Mouse (Mus musculus): ENCODE measurements around the gene Uqcr10. TPM values are rescaled to one million over a fixed set of nuclear protein-coding genes. Genes with fewer than 3 reads are reported as not detected.

Uqcr10 gene
- polyA plus RNA-seq, 1 experiment: 850 TPM

GRCm38 (mm10) chr11:4675693-4676092 lies 28.4 kb downstream of the Uqcr10 start:
- Histone ChIP-seq H3K4me1 (replicated peaks; ENCODE audit: control insufficient read depth, insufficient read depth, low read length) (no peaks in the 10 kb centered on the region), H3K27me3 (ENCODE audit: control insufficient read depth, insufficient read depth, low read length) (no peaks in the 10 kb centered on the region), H3K27ac (ENCODE audit: control insufficient read depth, insufficient read depth, low read length) (no peak overlapping the region), H3K36me3 (ENCODE audit: control insufficient read depth, insufficient read depth, low read length) (peaks cover 7% of the 10 kb centered on the region; the same call in 1 of the 2 replicates), H3K4me3 (ENCODE audit: control insufficient read depth, insufficient read depth, low read length) (no peak overlapping the region)
- WGBS: 98% methylated on average over 6 of the region's 6 CpGs
- TF ChIP-seq CTCF (IDR thresholded peaks at IDR 0.05; ENCODE audit: borderline replicate concordance, control insufficient read depth, extremely low read depth, insufficient read depth, low read length, poor library complexity): no peak
- TF ChIP-seq POLR2A (IDR thresholded peaks at IDR 0.05; ENCODE audit: control insufficient read depth, extremely low read depth, insufficient read depth, low read length, poor library complexity): no peak
- DNase-seq: no peak

- 87% methylated on average over 6 of the region's 6 CpGs for WGBS
- no peak overlapping the region for H3K4me3 ChIP-seq (ENCODE audit: control insufficient read depth, insufficient read depth, low read length)
- H3K36me3 ChIP-seq (ENCODE audit: control insufficient read depth, insufficient read depth, low read length): 0 out of 2 replicates have a peak, but pooled peaks cover 5% of the 10 kb centered on the region
- H3K27me3 ChIP-seq (ENCODE audit: control insufficient read depth, insufficient read depth, low read length): no peaks in the 10 kb centered on the region
- H3K4me1 ChIP-seq (replicated peaks; ENCODE audit: control insufficient read depth, insufficient read depth, low read length): no peaks in the 10 kb centered on the region
- DNase-seq: no peak
- no peak overlapping the region for H3K27ac ChIP-seq (ENCODE audit: control insufficient read depth, insufficient read depth, low read length)
- TF ChIP-seq POLR2A (IDR thresholded peaks at IDR 0.05; ENCODE audit: control insufficient read depth, extremely low read depth, insufficient read depth, low read length, poor library complexity): no peak
- no peak for TF ChIP-seq CTCF (IDR thresholded peaks at IDR 0.05; ENCODE audit: borderline replicate concordance, control insufficient read depth, extremely low read depth, insufficient read depth, low read length, poor library complexity)
Measured at GRCm38 (mm10) chr11:4675126-4675562, 29.0 kb downstream of the Uqcr10 start.

DNA sequence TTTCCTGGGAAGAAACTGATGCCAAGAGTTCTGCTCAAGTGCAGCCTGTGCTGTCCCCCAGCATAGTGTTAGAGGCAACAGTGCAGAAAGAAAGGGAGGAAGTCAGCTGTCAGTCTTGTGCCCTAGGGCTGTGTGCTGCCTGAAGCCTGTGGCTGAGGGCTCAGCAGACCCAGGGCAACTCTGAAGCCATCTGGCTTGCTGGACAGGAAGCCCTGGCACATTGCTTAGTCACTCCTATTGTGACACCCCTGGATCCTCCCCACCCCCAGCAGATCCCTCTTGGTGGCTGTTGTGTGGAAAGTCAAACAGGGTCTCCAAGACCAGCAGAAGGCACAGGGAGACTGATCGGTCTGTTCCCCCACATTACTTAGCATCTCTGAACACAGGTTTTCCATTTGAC lies 29.5 kb downstream of the Uqcr10 start:
- H3K36me3 ChIP-seq (ENCODE audit: control insufficient read depth, insufficient read depth, low read length): 0 out of 2 replicates have a peak, but pooled peaks cover 5% of the 10 kb centered on the region
- H3K4me3 ChIP-seq (ENCODE audit: control insufficient read depth, insufficient read depth, low read length): no peak overlapping the region
- 95% methylated on average over 1 of the region's 1 CpGs for WGBS
- H3K27me3 ChIP-seq (ENCODE audit: control insufficient read depth, insufficient read depth, low read length): no peaks in the 10 kb centered on the region
- TF ChIP-seq POLR2A (IDR thresholded peaks at IDR 0.05; ENCODE audit: control insufficient read depth, extremely low read depth, insufficient read depth, low read length, poor library complexity): no peak
- no peak for TF ChIP-seq CTCF (IDR thresholded peaks at IDR 0.05; ENCODE audit: borderline replicate concordance, control insufficient read depth, extremely low read depth, insufficient read depth, low read length, poor library complexity)
- H3K4me1 ChIP-seq (replicated peaks; ENCODE audit: control insufficient read depth, insufficient read depth, low read length): no peaks in the 10 kb centered on the region
- H3K27ac ChIP-seq (ENCODE audit: control insufficient read depth, insufficient read depth, low read length): no peak overlapping the region
- no peak for DNase-seq

GRCm38 (mm10) chr11:4671736-4672135 lies 32.4 kb downstream of the Uqcr10 start:
- no peak for TF ChIP-seq POLR2A (IDR thresholded peaks at IDR 0.05; ENCODE audit: control insufficient read depth, extremely low read depth, insufficient read depth, low read length, poor library complexity)
- no peak for TF ChIP-seq CTCF (IDR thresholded peaks at IDR 0.05; ENCODE audit: borderline replicate concordance, control insufficient read depth, extremely low read depth, insufficient read depth, low read length, poor library complexity)
- Histone ChIP-seq H3K27me3 (ENCODE audit: control insufficient read depth, insufficient read depth, low read length) (no peaks in the 10 kb centered on the region), H3K27ac (ENCODE audit: control insufficient read depth, insufficient read depth, low read length) (no peak overlapping the region), H3K4me1 (replicated peaks; ENCODE audit: control insufficient read depth, insufficient read depth, low read length) (no peaks in the 10 kb centered on the region), H3K4me3 (ENCODE audit: control insufficient read depth, insufficient read depth, low read length) (no peak overlapping the region), H3K36me3 (ENCODE audit: control insufficient read depth, insufficient read depth, low read length) (0 out of 2 replicates have a peak, but pooled peaks cover 5% of the 10 kb centered on the region)
- no peak for DNase-seq
- 98% methylated on average over 4 of the region's 4 CpGs for WGBS

GRCm38 (mm10) chr11:4662496-4662878 lies 41.7 kb downstream of the Uqcr10 start:
- no peaks in the 10 kb centered on the region for H3K4me1 ChIP-seq (replicated peaks; ENCODE audit: control insufficient read depth, insufficient read depth, low read length)
- TF ChIP-seq POLR2A (IDR thresholded peaks at IDR 0.05; ENCODE audit: control insufficient read depth, extremely low read depth, insufficient read depth, low read length, poor library complexity) (no peak), CTCF (IDR thresholded peaks at IDR 0.05; ENCODE audit: borderline replicate concordance, control insufficient read depth, extremely low read depth, insufficient read depth, low read length, poor library complexity) (no peak)
- DNase-seq: no peak
- H3K27ac ChIP-seq (ENCODE audit: control insufficient read depth, insufficient read depth, low read length): no peak overlapping the region
- peaks cover 13% of the 10 kb centered on the region; the same call in 1 of the 2 replicates for H3K36me3 ChIP-seq (ENCODE audit: control insufficient read depth, insufficient read depth, low read length)
- H3K27me3 ChIP-seq (ENCODE audit: control insufficient read depth, insufficient read depth, low read length): no peaks in the 10 kb centered on the region
- WGBS: 95% methylated on average over 11 of the region's 11 CpGs
- no peak overlapping the region for H3K4me3 ChIP-seq (ENCODE audit: control insufficient read depth, insufficient read depth, low read length)

- no peak overlapping the region for H3K4me3 ChIP-seq (ENCODE audit: control insufficient read depth, insufficient read depth, low read length)
- no peaks in the 10 kb centered on the region for H3K4me1 ChIP-seq (replicated peaks; ENCODE audit: control insufficient read depth, insufficient read depth, low read length)
- WGBS: 95% methylated on average over 10 of the region's 10 CpGs
- peaks cover 13% of the 10 kb centered on the region; the same call in 1 of the 2 replicates for H3K36me3 ChIP-seq (ENCODE audit: control insufficient read depth, insufficient read depth, low read length)
- TF ChIP-seq CTCF (IDR thresholded peaks at IDR 0.05; ENCODE audit: borderline replicate concordance, control insufficient read depth, extremely low read depth, insufficient read depth, low read length, poor library complexity) (no peak), POLR2A (IDR thresholded peaks at IDR 0.05; ENCODE audit: control insufficient read depth, extremely low read depth, insufficient read depth, low read length, poor library complexity) (no peak)
- H3K27ac ChIP-seq (ENCODE audit: control insufficient read depth, insufficient read depth, low read length): no peak overlapping the region
- H3K27me3 ChIP-seq (ENCODE audit: control insufficient read depth, insufficient read depth, low read length): no peaks in the 10 kb centered on the region
- no peak for DNase-seq
Measured at GRCm38 (mm10) chr11:4661871-4662495, 42.2 kb downstream of the Uqcr10 start.

Measured in thymus, adult 2 months (tissue).